Mouse (Mus musculus): Measurements from ENCODE around the gene Hoxd4. TPM values are rescaled to one million over a fixed set of nuclear protein-coding genes. Genes with fewer than 3 reads are reported as not detected.

Gene Hoxd4
- polyA plus RNA-seq, 1 experiment from 2014 or later: not detected

GRCm38 (mm10) chr2:74682796-74683195 is 28.9 kb upstream of the Hoxd4 start:
- Histone ChIP-seq H3K4me2 (ENCODE audit: low read depth, low read length, severe bottlenecking) (no peak overlapping the region), H3K27ac (ENCODE audit: low read depth, low read length) (no peak overlapping the region), H3K9me3 (ENCODE audit: control insufficient read depth, low read length) (no peaks in the 10 kb centered on the region), H3K4me3 (ENCODE audit: low read depth, low read length) (peak overlapping the region; percentile 5; the same call in 1 of the 2 replicates), H3K9ac (ENCODE audit: low read length) (no peak overlapping the region), H3K36me3 (ENCODE audit: control insufficient read depth, insufficient read depth, low read length) (no peaks in the 10 kb centered on the region), H3K27me3 (ENCODE audit: control insufficient read depth, insufficient read depth, low read length) (peaks cover 97% of the 10 kb centered on the region), H3K4me1 (replicated peaks; ENCODE audit: control insufficient read depth, insufficient read depth, low read length) (peaks cover 5% of the 10 kb centered on the region; the same call in 1 of the 2 replicates)
- no peak for ATAC-seq (replicated peaks; ENCODE audit: low FRiP score)
- peak; percentile 61 for DNase-seq (ENCODE audit: low spot score)
- under 1% methylated on average over 49 of the region's 51 CpGs for WGBS

- H3K4me2 ChIP-seq (ENCODE audit: low read depth, low read length, severe bottlenecking): no peak overlapping the region
- H3K27ac ChIP-seq (ENCODE audit: low read depth, low read length): no peak overlapping the region
- H3K9ac ChIP-seq (ENCODE audit: low read length): no peak overlapping the region
- H3K27me3 ChIP-seq (ENCODE audit: control insufficient read depth, insufficient read depth, low read length): peaks cover 96% of the 10 kb centered on the region
- WGBS: 0% methylated on average over 18 of the region's 18 CpGs
- peak; percentile 64 for DNase-seq (ENCODE audit: low spot score)
- peaks cover 5% of the 10 kb centered on the region; the same call in 1 of the 2 replicates for H3K4me1 ChIP-seq (replicated peaks; ENCODE audit: control insufficient read depth, insufficient read depth, low read length)
- no peak overlapping the region for H3K4me3 ChIP-seq (ENCODE audit: low read depth, low read length)
- no peaks in the 10 kb centered on the region for H3K9me3 ChIP-seq (ENCODE audit: control insufficient read depth, low read length)
- H3K36me3 ChIP-seq (ENCODE audit: control insufficient read depth, insufficient read depth, low read length): no peaks in the 10 kb centered on the region
- ATAC-seq (replicated peaks; ENCODE audit: low FRiP score): no peak
These were observed 28.2 kb upstream of the Hoxd4 start for GRCm38 (mm10) chr2:74683471-74683951.

DNA sequence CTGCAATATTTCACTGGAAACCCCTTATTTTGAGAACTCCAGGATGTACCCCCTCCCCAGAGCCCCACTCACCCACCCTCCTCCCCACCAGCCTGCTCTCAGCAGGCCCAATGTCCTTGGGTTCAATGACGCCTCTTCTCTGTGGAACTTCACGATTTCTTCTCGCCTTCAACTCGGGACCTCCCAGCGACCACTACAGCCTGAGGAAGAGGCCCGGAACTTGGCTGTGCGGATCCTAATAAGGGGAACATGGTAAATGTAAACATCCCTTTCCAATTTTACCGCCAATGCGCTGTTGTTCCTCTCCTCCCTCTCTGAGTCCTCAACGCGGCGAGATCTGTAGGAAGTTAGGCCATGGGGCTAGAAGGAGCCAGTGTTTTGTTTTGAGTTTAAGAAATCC is 27.6 kb upstream of the Hoxd4 start:
- DNase-seq (ENCODE audit: low spot score): peak; percentile 51
- no peak overlapping the region for H3K27ac ChIP-seq (ENCODE audit: low read depth, low read length)

DNA sequence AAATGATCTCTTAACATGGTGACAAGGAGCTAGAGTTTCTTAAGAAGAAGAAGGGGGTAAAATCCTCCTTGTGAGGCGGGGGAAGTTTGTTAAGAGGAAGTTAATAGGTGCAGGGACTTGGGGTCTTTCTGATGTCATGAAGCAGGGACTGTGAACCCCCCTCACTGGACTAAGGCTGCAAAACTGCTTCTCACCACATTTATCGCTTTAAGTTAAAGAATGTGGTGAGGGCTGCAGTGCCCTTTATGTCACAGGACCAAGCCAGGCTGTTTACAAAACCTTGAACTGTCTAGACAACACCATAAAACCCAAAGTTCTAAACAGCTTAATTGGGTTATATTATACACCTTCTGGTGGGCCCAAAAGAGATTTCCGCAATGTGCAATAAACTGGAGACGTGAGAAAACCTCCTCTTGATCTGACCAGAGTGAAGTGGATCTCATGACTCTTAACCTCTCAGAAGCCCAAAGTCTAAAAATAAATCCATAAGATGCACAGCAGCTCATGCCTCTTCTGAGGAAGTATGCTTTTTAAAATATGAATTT is 26.6 kb upstream of the Hoxd4 start:
- Histone ChIP-seq H3K36me3 (ENCODE audit: control insufficient read depth, insufficient read depth, low read length) (no peaks in the 10 kb centered on the region), H3K27ac (ENCODE audit: low read depth, low read length) (no peak overlapping the region), H3K4me1 (replicated peaks; ENCODE audit: control insufficient read depth, insufficient read depth, low read length) (peaks cover 5% of the 10 kb centered on the region; the same call in 1 of the 2 replicates), H3K4me3 (ENCODE audit: low read depth, low read length) (no peak overlapping the region), H3K9me3 (ENCODE audit: control insufficient read depth, low read length) (no peaks in the 10 kb centered on the region), H3K27me3 (ENCODE audit: control insufficient read depth, insufficient read depth, low read length) (peaks cover 96% of the 10 kb centered on the region), H3K9ac (ENCODE audit: low read length) (no peak overlapping the region), H3K4me2 (ENCODE audit: low read depth, low read length, severe bottlenecking) (no peak overlapping the region)
- DNase-seq (ENCODE audit: low spot score): peak; percentile 37
- WGBS: 12% methylated on average over 4 of the region's 4 CpGs
- no peak for ATAC-seq (replicated peaks; ENCODE audit: low FRiP score)

More for the DNA sequence above, 27.6 kb upstream of the Hoxd4 start:
- peaks cover 5% of the 10 kb centered on the region; the same call in 1 of the 2 replicates for H3K4me1 ChIP-seq (replicated peaks; ENCODE audit: control insufficient read depth, insufficient read depth, low read length)
- no peaks in the 10 kb centered on the region for H3K9me3 ChIP-seq (ENCODE audit: control insufficient read depth, low read length)
- no peaks in the 10 kb centered on the region for H3K36me3 ChIP-seq (ENCODE audit: control insufficient read depth, insufficient read depth, low read length)
- WGBS: 1% methylated on average over 12 of the region's 12 CpGs
- ATAC-seq (replicated peaks; ENCODE audit: low FRiP score): no peak
- no peak overlapping the region for H3K4me3 ChIP-seq (ENCODE audit: low read depth, low read length)
- no peak overlapping the region for H3K4me2 ChIP-seq (ENCODE audit: low read depth, low read length, severe bottlenecking)
- no peak overlapping the region for H3K9ac ChIP-seq (ENCODE audit: low read length)
- H3K27me3 ChIP-seq (ENCODE audit: control insufficient read depth, insufficient read depth, low read length): peaks cover 96% of the 10 kb centered on the region

DNA sequence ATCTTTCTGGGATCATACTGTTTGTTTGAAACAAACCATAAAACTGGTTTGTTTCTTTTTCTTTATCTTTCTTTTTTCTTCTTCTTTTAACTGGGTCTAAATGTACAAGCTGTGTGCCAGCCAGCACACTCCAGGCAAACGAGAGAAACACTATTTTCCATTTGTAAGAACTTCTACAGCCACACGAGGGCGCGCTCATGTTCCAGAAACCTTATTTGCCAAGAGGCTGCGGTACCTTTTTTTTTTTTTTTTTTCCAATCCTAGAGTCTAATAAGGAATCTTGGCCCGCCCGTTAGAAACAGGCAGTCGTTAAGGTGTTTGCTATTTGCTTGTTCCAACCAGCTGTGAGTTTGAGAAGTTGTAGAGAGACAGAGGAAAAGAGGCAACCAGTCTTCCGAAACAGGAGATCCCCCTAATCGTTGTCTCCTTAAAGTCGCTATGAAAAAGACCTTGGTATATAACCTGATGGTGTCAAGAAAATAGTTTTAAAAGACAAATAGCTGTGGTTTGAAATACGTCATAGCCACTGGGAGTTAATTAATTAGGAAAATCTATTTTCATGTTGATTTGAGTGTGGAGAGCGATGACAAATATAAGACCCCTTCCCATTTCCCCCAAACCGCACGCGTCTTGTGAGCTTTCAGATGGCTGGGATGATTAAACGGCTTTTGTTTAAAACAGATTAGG is 25.3 kb upstream of the Hoxd4 start:
- Histone ChIP-seq H3K9me3 (ENCODE audit: control insufficient read depth, low read length) (no peaks in the 10 kb centered on the region), H3K36me3 (ENCODE audit: control insufficient read depth, insufficient read depth, low read length) (no peaks in the 10 kb centered on the region), H3K4me2 (ENCODE audit: low read depth, low read length, severe bottlenecking) (no peak overlapping the region), H3K4me3 (ENCODE audit: low read depth, low read length) (no peak overlapping the region), H3K9ac (ENCODE audit: low read length) (no peak overlapping the region), H3K4me1 (replicated peaks; ENCODE audit: control insufficient read depth, insufficient read depth, low read length) (peaks cover 5% of the 10 kb centered on the region; the same call in 1 of the 2 replicates), H3K27ac (ENCODE audit: low read depth, low read length) (no peak overlapping the region), H3K27me3 (ENCODE audit: control insufficient read depth, insufficient read depth, low read length) (peaks cover 93% of the 10 kb centered on the region)
- ATAC-seq (replicated peaks; ENCODE audit: low FRiP score): no peak
- peak; percentile 86 for DNase-seq (ENCODE audit: low spot score)
- WGBS: 4% methylated on average over 17 of the region's 17 CpGs

GRCm38 (mm10) chr2:74686988-74687697 is 24.6 kb upstream of the Hoxd4 start:
- Histone ChIP-seq H3K27me3 (ENCODE audit: control insufficient read depth, insufficient read depth, low read length) (peaks cover 93% of the 10 kb centered on the region), H3K9me3 (ENCODE audit: control insufficient read depth, low read length) (no peaks in the 10 kb centered on the region), H3K4me3 (ENCODE audit: low read depth, low read length) (no peak overlapping the region), H3K4me1 (replicated peaks; ENCODE audit: control insufficient read depth, insufficient read depth, low read length) (peaks cover 3% of the 10 kb centered on the region; the same call in 1 of the 2 replicates), H3K27ac (ENCODE audit: low read depth, low read length) (no peak overlapping the region), H3K36me3 (ENCODE audit: control insufficient read depth, insufficient read depth, low read length) (no peaks in the 10 kb centered on the region), H3K4me2 (ENCODE audit: low read depth, low read length, severe bottlenecking) (no peak overlapping the region), H3K9ac (ENCODE audit: low read length) (no peak overlapping the region)
- peak; percentile 53 for DNase-seq (ENCODE audit: low spot score)
- ATAC-seq (replicated peaks; ENCODE audit: low FRiP score): no peak
- 2% methylated on average over 27 of the region's 27 CpGs for WGBS

GRCm38 (mm10) chr2:74687698-74688555 is 23.8 kb upstream of the Hoxd4 start:
- no peak overlapping the region for H3K4me2 ChIP-seq (ENCODE audit: low read depth, low read length, severe bottlenecking)
- no peak overlapping the region for H3K9ac ChIP-seq (ENCODE audit: low read length)
- peak; percentile 63 for DNase-seq (ENCODE audit: low spot score)
- peaks cover 93% of the 10 kb centered on the region for H3K27me3 ChIP-seq (ENCODE audit: control insufficient read depth, insufficient read depth, low read length)
- no peak overlapping the region for H3K27ac ChIP-seq (ENCODE audit: low read depth, low read length)
- ATAC-seq (replicated peaks; ENCODE audit: low FRiP score): no peak
- H3K36me3 ChIP-seq (ENCODE audit: control insufficient read depth, insufficient read depth, low read length): no peaks in the 10 kb centered on the region
- H3K9me3 ChIP-seq (ENCODE audit: control insufficient read depth, low read length): no peaks in the 10 kb centered on the region
- under 1% methylated on average over 31 of the region's 31 CpGs for WGBS
- no peak overlapping the region for H3K4me3 ChIP-seq (ENCODE audit: low read depth, low read length)
- H3K4me1 ChIP-seq (replicated peaks; ENCODE audit: control insufficient read depth, insufficient read depth, low read length): peaks cover 1% of the 10 kb centered on the region; the same call in 1 of the 2 replicates

All from forebrain, embryonic 11.5 days (tissue).